Mouse (Mus musculus) CD4-positive helper T cell, adult 2 months (primary cell): ENCODE measurements at regions not wholly inside any gene's neighbourhood (a gene's known extent, or its start where the extent isn't known, plus 50 kb on each side); places are given as distances from the start of the nearest gene placed in this dataset.

ENCODE experiments used
- DNase-seq: peaks from one replicate; pipeline ENCODE4 v3.0.0-alpha.2; 2012; ENCODE audit warnings: low read depth, missing footprints, low spot score

DNA sequence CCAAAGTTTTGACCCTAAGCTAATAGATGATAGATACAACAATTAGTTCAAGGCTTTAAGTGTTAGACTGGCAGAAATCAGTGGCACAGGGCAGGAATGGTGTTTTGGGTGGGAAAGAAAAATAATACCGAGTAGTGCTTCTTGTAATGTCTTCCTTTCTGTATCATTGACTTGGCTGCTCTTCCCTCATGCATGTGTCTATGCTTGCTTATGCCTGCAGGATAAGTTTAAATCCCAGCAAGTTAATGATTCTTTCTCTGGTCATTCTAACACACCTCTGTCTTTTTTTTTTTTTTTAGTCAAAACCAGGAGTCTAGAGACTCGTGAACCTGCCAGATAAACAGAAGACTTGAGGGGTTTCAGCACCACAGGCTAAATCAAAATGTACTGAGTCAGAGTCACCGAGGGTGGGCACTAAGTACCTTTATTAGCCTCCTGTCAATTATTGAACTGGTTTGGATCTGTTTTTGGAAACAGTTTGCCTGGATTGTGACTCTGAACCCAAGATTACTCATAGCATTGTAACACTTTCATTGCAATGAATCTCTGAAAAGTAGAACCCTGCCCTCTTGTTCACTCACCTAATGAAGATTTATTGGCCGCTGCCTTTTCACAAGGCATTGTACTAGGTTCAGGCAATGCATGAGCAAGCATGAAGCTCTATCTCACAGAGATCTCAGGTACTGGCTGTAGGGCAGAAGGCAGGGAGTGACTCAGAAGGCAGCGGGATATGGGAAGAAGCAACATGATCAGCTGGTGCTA lies 374.8 kb upstream of the A1bg start:
- no peak for DNase-seq

- no peak for DNase-seq
Measured at GRCm38 (mm10) chr15:61294616-61295015, 371.8 kb upstream of the A1bg start.

GRCm38 (mm10) chr15:61294131-61294530 lies 371.3 kb upstream of the A1bg start:
- DNase-seq: no peak

- DNase-seq: no peak
Measured at GRCm38 (mm10) chr15:61268766-61269165, 346.0 kb upstream of the A1bg start.

DNA sequence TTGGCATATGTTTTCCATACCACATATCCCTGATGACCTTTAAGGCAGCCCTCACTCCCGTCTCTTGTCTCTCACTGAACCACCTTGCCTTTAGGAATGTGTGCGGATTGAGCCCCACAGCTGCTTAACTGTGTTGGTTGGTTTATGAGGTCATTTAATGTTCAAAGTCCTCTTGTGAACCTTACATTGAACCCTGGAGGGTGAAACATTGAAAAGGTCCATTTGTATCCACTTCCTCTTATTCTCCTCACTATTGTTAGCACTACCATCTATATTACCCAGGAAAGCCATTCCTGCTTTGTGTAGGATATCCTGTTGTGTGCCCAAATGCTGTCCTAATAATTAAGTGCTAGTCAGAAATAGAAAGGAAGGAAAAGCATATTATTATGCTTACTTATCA lies 336.2 kb upstream of the A1bg start:
- DNase-seq: no peak

DNA sequence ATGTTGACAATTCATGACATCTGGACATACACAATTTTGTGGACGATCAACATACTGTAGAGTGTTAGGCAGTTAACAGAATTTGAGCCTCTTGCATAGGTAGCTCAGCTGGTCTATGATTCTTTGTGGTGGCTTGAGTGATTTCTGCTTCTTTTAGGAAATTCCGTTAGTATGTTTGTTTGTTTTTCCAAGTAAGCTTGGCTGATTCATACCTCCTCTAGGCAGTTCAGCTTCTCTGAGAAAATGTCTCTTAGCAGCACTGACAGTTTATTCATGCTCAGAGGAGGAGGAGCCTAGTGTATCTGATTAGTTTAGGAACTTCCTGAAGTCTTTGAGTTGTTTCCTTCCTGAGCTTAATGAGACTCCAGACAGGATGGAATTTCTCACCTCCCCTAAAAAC lies 321.7 kb upstream of the A1bg start:
- no peak for DNase-seq

GRCm38 (mm10) chr15:61242161-61242681 lies 319.4 kb upstream of the A1bg start:
- DNase-seq: no peak

DNA sequence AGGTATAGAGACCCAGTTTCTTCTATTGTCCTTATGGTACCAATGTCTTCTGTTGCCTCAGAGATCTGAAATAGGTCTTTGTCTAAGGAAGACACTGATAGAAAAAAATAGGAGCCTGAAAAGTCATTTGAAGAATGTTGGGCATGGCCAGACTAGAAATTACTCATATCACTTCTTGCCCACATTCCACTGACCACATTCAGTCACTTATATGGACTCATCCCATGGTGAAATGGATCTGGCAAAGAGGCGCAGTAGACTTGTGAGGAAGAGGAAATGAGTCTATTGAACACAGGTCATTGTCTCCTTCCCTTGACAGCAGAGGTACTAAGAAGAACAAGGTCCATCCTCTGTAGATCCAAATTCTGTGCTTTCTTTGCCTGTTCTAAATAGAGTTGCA lies 318.9 kb upstream of the A1bg start:
- DNase-seq: no peak

GRCm38 (mm10) chr15:61240344-61240743 lies 317.5 kb upstream of the A1bg start:
- no peak for DNase-seq

GRCm38 (mm10) chr15:61239414-61239813 lies 316.6 kb upstream of the A1bg start:
- no peak for DNase-seq

- no peak for DNase-seq
Measured at GRCm38 (mm10) chr15:61238996-61239395, 316.2 kb upstream of the A1bg start.

DNA sequence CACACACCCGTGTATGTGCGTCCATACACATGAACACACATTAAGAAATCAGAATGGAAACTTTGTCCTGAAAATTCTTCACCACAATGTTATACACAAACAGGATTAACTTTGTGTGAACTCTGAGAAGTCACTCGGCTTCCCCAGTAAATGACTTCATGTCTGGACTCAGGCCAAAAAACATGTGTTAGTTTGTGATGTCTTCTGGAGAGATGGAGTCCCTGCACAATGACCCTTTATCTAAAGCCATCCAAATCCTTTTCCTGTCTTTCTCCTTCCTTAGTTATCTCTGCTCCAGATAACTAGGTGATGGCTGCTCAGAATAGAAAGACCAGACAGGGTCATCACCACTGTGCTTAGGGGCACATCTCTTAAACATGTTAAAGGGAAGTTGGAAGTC lies 306.8 kb upstream of the A1bg start:
- no peak for DNase-seq

DNA sequence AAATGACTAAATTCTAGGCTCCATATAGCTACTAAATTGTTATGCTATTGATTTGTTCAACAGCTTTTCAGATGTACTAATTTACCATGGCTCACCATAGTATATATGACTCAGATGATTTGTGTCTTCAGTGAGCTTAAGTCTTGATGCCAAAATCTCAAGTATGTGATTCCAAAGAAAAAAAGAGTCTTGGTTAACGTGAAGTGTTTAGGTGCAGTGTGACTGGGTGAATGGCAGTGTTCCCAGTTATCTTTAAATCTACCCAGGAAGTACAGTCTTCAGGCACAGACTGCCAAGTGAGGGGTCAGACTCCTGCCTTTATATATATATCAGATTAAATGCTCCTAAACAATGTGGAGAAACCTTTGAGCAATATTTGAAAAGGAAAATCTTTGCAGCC lies 300.1 kb upstream of the A1bg start:
- no peak for DNase-seq

DNA sequence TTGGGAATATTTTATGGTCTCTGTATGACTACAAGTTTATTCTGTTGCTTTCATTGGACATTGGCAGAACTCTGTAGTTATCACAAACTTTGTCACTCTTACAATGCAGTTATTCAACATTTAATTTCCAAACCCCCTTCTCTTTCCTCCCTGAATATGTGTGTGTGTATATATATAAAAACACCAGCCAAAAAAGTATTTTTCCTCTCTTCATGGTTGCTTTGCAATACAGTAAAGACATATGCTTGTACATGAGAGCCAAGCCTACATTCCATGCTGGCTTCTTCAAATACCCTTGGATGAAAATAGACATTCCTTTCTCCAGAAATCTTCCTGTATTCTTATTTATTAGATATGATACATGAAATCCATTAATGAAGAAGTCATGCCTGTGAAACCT lies 287.3 kb upstream of the A1bg start:
- no peak for DNase-seq

GRCm38 (mm10) chr15:61189981-61190380 lies 267.2 kb upstream of the A1bg start:
- DNase-seq: no peak

GRCm38 (mm10) chr15:61189481-61189880 lies 266.7 kb upstream of the A1bg start:
- no peak for DNase-seq

DNA sequence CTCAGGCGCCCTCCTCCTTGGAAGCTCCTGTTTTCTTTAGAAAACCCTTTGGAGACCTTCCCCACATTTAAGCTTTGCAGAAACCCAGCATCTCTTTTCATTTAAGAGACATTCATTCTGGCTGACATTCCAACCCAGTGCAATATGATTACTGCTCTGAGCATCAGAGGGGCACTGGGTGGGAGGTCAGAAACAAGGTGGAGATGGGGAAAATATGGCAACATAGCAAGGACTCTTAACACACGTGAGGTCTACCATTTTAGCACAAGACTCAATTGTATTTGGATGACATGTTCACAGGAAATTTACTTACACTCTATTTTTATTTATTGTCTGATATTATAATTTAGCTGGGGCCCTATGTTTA lies 261.8 kb upstream of the A1bg start:
- DNase-seq: no peak

DNA sequence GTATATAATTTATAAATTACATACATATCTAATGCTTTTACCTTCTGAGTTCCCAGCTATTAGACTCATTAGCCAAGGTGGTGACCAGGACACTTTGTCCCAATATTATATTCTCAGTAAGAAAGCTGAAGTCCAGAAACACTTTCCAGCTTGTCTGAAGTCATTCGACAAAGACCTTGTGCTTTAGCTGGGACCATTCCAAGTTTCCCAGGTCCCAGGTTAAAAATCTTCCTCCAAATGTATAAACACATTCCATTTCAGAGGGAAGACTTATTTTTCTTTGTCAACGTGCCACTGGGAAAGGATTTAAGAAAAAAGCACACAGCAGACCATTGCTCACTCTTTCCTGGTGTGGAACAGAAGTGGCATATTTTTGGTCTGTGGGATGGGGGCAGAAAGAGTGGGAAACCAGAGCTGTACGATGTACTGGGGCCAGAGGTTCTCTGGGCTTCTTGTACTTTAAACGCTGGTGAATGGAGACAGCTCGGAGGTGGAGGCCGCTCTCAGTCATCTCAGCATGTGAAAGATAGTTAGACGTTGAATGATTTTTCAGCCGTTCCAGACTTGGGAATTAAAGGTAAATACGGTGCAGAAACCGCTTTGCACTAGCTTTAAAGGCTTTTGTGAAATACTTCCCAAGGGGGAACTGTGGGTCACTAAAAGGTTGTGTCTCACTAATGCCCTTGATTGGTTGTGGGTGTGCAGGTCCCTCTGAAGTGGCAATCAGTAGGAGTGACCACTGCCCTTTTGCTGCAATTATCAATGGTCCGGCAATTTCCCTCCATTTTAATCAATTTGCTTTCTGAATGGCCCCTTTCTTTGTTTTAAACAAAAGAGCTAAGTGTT lies 261.2 kb upstream of the A1bg start:
- no peak for DNase-seq

DNA sequence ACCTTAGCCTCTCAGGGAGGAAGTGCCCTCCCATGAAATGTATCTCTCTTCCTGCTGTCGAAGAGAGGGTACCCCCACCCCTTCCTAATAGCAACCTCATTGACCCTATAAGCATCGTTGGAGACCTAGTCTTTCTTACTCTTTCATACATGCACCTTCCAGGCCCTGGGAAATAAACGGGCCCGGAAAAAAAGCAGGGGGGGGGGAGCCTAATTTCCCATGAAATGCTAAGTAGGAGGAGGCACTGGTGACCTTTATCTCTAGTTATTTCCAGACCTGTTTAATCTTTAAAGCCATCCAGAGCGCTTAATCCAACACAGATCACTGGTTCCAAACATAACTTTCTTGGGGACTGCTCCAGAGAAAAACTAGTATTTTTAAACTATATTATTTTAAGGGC lies 260.5 kb upstream of the A1bg start:
- no peak for DNase-seq

- no peak for DNase-seq
Measured at GRCm38 (mm10) chr15:61168842-61169416, 246.1 kb upstream of the A1bg start.

GRCm38 (mm10) chr15:61165050-61165449 lies 242.2 kb upstream of the A1bg start:
- no peak for DNase-seq

DNA sequence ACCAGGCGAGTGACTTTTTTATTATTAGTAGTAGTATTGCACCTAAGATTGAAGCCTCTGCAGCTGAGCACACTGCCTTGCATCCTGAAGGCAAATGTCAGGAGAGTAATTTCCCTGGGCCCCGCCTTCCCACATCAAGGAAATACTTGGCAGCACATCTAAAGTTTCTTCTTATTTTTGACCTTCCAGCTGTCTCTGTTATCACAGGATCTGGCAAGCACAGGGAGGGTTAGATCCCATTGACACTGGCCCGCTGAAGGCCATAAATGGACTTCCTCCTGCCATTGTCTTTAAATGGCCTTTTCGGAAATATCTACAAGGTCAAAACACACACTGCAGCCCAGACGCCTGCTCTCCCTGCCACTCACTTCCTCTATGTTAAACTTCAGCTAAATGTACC lies 238.6 kb upstream of the A1bg start:
- no peak for DNase-seq

- DNase-seq: no peak
Measured at GRCm38 (mm10) chr15:61160666-61161065, 237.9 kb upstream of the A1bg start.
